Mouse (Mus musculus) midbrain, embryonic 13.5 days (tissue): ENCODE data around the gene Col15a1. TPM values are rescaled to one million over a fixed set of nuclear protein-coding genes. Genes with fewer than 3 reads are reported as not detected.

Experiments used
- ATAC-seq: fragments of 200-750 bp; cut with Nextera tagmentation; 2 replicates; pipeline ENCODE4 v1.8.0; 2017; ENCODE audit warnings: mild to moderate bottlenecking, moderate TSS enrichment, moderate library complexity
- H3K27ac ChIP-seq: fragments of 300-500 bp; sonication (generic); 2 replicates; pipeline ENCODE4 v1.5.1; 2015; ENCODE audit warnings: inconsistent platforms, mild to moderate bottlenecking, moderate library complexity
- H3K27me3 ChIP-seq: fragments of 300-500 bp; sonication (generic); 2 replicates; pipeline ENCODE4 v1.6.1; 2015; ENCODE audit warnings: mild to moderate bottlenecking, inconsistent platforms
- H3K36me3 ChIP-seq: fragments of 300-500 bp; sonication (generic); 2 replicates; pipeline ENCODE4 v1.6.1; 2015; ENCODE audit warnings: mild to moderate bottlenecking, inconsistent platforms
- H3K4me1 ChIP-seq: fragments of 300-500 bp; sonication (generic); replicated peaks from 2 replicates; pipeline ENCODE4 v1.6.1; 2015; ENCODE audit warnings: inconsistent platforms
- H3K4me2 ChIP-seq: fragments of 300-500 bp; sonication (generic); replicated peaks from 2 replicates; pipeline ENCODE4 v1.6.1; 2015; ENCODE audit warnings: moderate library complexity, mild to moderate bottlenecking, inconsistent platforms
- H3K4me3 ChIP-seq: fragments of 300-500 bp; sonication (generic); replicated peaks from 2 replicates; pipeline ENCODE4 v1.5.1; 2015; ENCODE audit warnings: mild to moderate bottlenecking, inconsistent platforms
- H3K9ac ChIP-seq: fragments of 300-500 bp; sonication (generic); replicated peaks from 2 replicates; pipeline ENCODE4 v1.6.1; 2015; ENCODE audit warnings: mild to moderate bottlenecking, inconsistent platforms
- H3K9me3 ChIP-seq: fragments of 300-500 bp; sonication (generic); 2 replicates; pipeline ENCODE4 v1.6.1; 2016; ENCODE audit warnings: mild to moderate bottlenecking, inconsistent platforms
- WGBS: fragments of 180-500 bp; shearing (Covaris S2); methylation state at CpG from one replicate; pipeline ENCODE4 v1.1.7; 2015; 5-methylcytosine and 5-hydroxymethylcytosine counted together
- polyA plus RNA-seq: library from polyadenylated mRNA; unstranded; fragments of >200 nt; fragmentation: Nextera tagmentation; extraction: Ambion mirVana; gene quantifications from 2 replicates; pipeline ENCODE4 v1.2.1, GENCODE M21; 2015

Col15a1 gene
- polyA plus RNA-seq, 1 experiment from 2014 or later, result 1.5 TPM

DNA sequence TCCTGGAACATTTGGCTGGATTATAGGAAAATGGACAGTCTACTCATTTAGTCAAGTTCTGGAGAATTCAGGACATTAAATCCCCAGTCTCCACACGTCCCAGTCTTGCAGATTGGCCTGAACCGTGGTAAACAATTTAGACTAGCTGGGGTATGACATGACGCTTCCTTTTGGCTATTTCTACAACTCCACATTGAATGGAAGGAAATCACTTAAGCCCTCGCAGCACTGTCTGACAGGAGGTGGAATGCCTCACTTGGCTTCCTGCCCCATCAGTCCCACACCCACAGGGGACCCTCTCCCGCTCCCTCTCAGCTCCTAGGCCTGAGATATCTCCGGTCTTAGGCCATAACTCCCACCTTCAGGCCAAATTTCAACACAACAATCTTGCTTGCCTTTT is 2.1 kb upstream of the Col15a1 start:
- Histone ChIP-seq H3K36me3 (no peaks in the 10 kb centered on the region), H3K27me3 (peaks cover 57% of the 10 kb centered on the region), H3K4me2 (no peak overlapping the region), H3K4me1 (peaks cover 6% of the 10 kb centered on the region), H3K4me3 (no peak overlapping the region), H3K9me3 (no peaks in the 10 kb centered on the region), H3K27ac (no peak overlapping the region), H3K9ac (no peak overlapping the region)
- ATAC-seq, result no peak
- 82% methylated on average over 6 of the region's 6 CpGs for WGBS

GRCm38 (mm10) chr4:47208421-47208991 is 545 bp downstream of the Col15a1 start:
- peak overlapping the region; percentile 63 for H3K9ac ChIP-seq
- peak overlapping the region; percentile 68 for H3K4me2 ChIP-seq
- no peaks in the 10 kb centered on the region for H3K9me3 ChIP-seq
- peak overlapping the region; percentile 43 for H3K4me3 ChIP-seq
- H3K27me3 ChIP-seq, result peaks cover 62% of the 10 kb centered on the region
- no peaks in the 10 kb centered on the region for H3K36me3 ChIP-seq
- H3K4me1 ChIP-seq, result peaks cover 6% of the 10 kb centered on the region
- peak; percentile 79 for ATAC-seq
- WGBS, result 2% methylated on average over 40 of the region's 40 CpGs
- no peak overlapping the region for H3K27ac ChIP-seq

DNA sequence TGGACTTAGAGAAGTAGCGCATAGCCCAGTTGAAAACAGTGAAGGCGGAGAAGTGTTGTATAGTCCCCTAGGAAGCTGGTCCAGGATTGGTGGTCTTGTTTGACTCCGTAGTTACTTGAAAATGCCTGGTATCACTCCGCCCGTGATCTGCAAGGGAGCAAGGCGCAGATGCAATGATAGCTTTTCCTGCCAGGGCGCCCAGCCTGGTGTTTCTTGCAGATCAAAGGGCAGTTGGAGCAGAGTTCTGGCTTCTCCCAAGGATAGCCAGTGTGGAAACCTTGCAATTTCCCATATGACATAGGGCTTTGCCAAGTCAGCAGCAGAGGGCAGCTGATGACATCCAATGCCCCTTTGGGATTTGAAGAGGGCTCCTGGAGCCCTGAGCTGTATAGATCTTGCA is 1.5 kb downstream of the Col15a1 start:
- no peak overlapping the region for H3K9ac ChIP-seq
- no peaks in the 10 kb centered on the region for H3K36me3 ChIP-seq
- H3K4me1 ChIP-seq, result peaks cover 6% of the 10 kb centered on the region
- no peak for ATAC-seq
- peaks cover 62% of the 10 kb centered on the region for H3K27me3 ChIP-seq
- H3K27ac ChIP-seq, result no peak overlapping the region
- 85% methylated on average over 7 of the region's 7 CpGs for whole genome bisulfite sequencing
- H3K9me3 ChIP-seq, result no peaks in the 10 kb centered on the region
- H3K4me3 ChIP-seq, result no peak overlapping the region
- no peak overlapping the region for H3K4me2 ChIP-seq

- Histone ChIP-seq H3K4me2 (no peak overlapping the region), H3K9ac (no peak overlapping the region), H3K27ac (no peak overlapping the region), H3K4me1 (no peaks in the 10 kb centered on the region), H3K27me3 (no peaks in the 10 kb centered on the region), H3K4me3 (no peak overlapping the region), H3K36me3 (no peaks in the 10 kb centered on the region), H3K9me3 (no peaks in the 10 kb centered on the region)
- ATAC-seq, result no peak
- WGBS, result 96% methylated on average over 1 of the region's 1 CpGs
These were observed 10.9 kb downstream of the Col15a1 start for GRCm38 (mm10) chr4:47218828-47219227.

GRCm38 (mm10) chr4:47219393-47219792 is 11.4 kb downstream of the Col15a1 start:
- Histone ChIP-seq H3K4me1 (no peaks in the 10 kb centered on the region), H3K27me3 (no peaks in the 10 kb centered on the region), H3K9ac (no peak overlapping the region), H3K36me3 (no peaks in the 10 kb centered on the region), H3K4me3 (no peak overlapping the region), H3K27ac (no peak overlapping the region), H3K9me3 (no peaks in the 10 kb centered on the region), H3K4me2 (no peak overlapping the region)
- 87% methylated on average over 10 of the region's 10 CpGs for WGBS
- ATAC-seq, result no peak

GRCm38 (mm10) chr4:47220544-47220943 is 12.6 kb downstream of the Col15a1 start:
- H3K27ac ChIP-seq, result no peak overlapping the region
- H3K4me3 ChIP-seq, result no peak overlapping the region
- H3K27me3 ChIP-seq, result no peaks in the 10 kb centered on the region
- H3K9me3 ChIP-seq, result no peaks in the 10 kb centered on the region
- WGBS, result 88% methylated on average over 3 of the region's 3 CpGs
- H3K36me3 ChIP-seq, result no peaks in the 10 kb centered on the region
- H3K9ac ChIP-seq, result no peak overlapping the region
- no peak overlapping the region for H3K4me2 ChIP-seq
- no peaks in the 10 kb centered on the region for H3K4me1 ChIP-seq
- no peak for ATAC-seq

DNA sequence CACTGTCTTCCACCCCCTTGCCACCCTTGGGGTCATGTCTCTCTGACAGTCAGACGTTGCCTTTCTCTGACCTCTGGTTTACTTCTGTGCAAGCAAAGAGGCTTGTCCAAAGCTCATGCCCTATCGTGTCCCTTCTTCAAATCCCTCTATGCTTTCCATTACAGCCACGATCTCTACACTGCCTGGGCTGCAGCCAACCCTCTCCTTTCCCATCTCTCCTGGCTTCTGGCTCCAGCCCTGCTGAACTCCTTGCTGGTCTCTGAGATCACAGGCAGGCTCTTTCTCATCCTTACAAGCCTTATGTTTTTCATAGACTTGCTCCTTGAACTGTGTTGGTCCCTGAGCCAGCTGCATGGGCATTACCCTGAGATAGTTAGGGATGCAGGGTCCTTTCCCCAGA is 14.2 kb downstream of the Col15a1 start:
- no peak overlapping the region for H3K4me3 ChIP-seq
- no peak for ATAC-seq
- no peaks in the 10 kb centered on the region for H3K36me3 ChIP-seq
- no peak overlapping the region for H3K4me2 ChIP-seq
- H3K9ac ChIP-seq, result no peak overlapping the region
- H3K27ac ChIP-seq, result no peak overlapping the region
- H3K9me3 ChIP-seq, result no peaks in the 10 kb centered on the region
- 0 out of 2 replicates have a peak, but pooled peaks cover 5% of the 10 kb centered on the region for H3K4me1 ChIP-seq
- H3K27me3 ChIP-seq, result no peaks in the 10 kb centered on the region
- WGBS, result 76% methylated on average over 3 of the region's 3 CpGs

GRCm38 (mm10) chr4:47225920-47226319 is 18.0 kb downstream of the Col15a1 start:
- no peak for ATAC-seq

DNA sequence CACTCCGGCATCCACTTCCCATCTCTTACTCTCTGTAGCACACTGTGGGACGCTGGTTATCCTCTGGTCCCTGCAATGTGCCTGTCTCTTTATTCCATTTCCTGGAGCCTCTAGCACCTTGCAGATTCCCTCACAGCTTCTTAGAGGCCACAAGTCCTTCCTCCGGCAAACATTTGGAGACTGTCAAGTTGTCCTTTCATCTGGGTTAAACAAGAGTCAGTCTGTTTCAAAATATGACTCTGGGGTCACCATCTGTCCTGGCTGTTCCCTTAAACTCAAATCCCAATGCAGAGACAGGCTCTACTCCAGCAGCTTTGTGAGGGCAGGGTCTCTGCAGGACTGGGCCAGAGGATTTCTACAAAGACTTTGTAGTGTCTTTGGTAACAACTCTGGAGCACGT is 19.1 kb downstream of the Col15a1 start:
- 0 out of 2 replicates have a peak, but pooled peaks cover 5% of the 10 kb centered on the region for H3K4me1 ChIP-seq
- WGBS, result 77% methylated on average over 4 of the region's 4 CpGs
- no peak overlapping the region for H3K4me3 ChIP-seq
- H3K36me3 ChIP-seq, result no peaks in the 10 kb centered on the region
- H3K27me3 ChIP-seq, result no peaks in the 10 kb centered on the region
- H3K4me2 ChIP-seq, result no peak overlapping the region
- no peak for ATAC-seq
- no peak overlapping the region for H3K27ac ChIP-seq
- H3K9me3 ChIP-seq, result no peaks in the 10 kb centered on the region
- H3K9ac ChIP-seq, result no peak overlapping the region

More at GRCm38 (mm10) chr4:47225920-47226319, 18.0 kb downstream of the Col15a1 start:
- H3K9me3 ChIP-seq, result no peaks in the 10 kb centered on the region
- no peak overlapping the region for H3K4me3 ChIP-seq
- H3K4me1 ChIP-seq, result 0 out of 2 replicates have a peak, but pooled peaks cover 5% of the 10 kb centered on the region
- H3K4me2 ChIP-seq, result no peak overlapping the region
- H3K27ac ChIP-seq, result no peak overlapping the region
- 66% methylated on average over 6 of the region's 6 CpGs for WGBS
- H3K27me3 ChIP-seq, result no peaks in the 10 kb centered on the region
- H3K36me3 ChIP-seq, result no peaks in the 10 kb centered on the region
- no peak overlapping the region for H3K9ac ChIP-seq

- no peaks in the 10 kb centered on the region for H3K9me3 ChIP-seq
- 76% methylated on average over 6 of the region's 6 CpGs for WGBS
- no peaks in the 10 kb centered on the region for H3K36me3 ChIP-seq
- H3K4me1 ChIP-seq, result 0 out of 2 replicates have a peak, but pooled peaks cover 5% of the 10 kb centered on the region
- H3K27me3 ChIP-seq, result no peaks in the 10 kb centered on the region
- no peak for ATAC-seq
- H3K27ac ChIP-seq, result no peak overlapping the region
- no peak overlapping the region for H3K4me2 ChIP-seq
- H3K9ac ChIP-seq, result no peak overlapping the region
- H3K4me3 ChIP-seq, result no peak overlapping the region
These were observed 19.8 kb downstream of the Col15a1 start for GRCm38 (mm10) chr4:47227756-47228155.

DNA sequence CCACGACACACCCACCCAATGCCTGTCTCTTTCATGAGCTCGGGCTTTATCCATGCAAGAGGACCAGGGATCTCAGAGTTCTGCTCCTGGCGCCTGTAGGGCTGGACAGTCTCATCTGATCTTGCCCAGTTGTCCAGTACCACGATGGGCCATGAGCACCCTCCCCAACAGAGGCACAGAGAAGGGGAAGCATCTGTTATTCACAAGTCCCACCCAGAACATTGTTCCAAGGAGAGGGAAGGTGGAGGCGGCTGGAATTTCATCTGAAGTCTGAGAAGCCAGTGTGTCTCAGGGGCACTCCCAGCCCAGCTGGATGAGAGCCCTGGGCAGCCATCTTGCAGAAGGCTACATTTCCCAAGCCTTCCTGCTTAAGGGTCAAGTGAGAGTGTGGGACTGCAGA is 21.0 kb downstream of the Col15a1 start:
- H3K4me3 ChIP-seq, result no peak overlapping the region
- no peaks in the 10 kb centered on the region for H3K9me3 ChIP-seq
- H3K36me3 ChIP-seq, result no peaks in the 10 kb centered on the region
- ATAC-seq, result no peak
- no peaks in the 10 kb centered on the region for H3K27me3 ChIP-seq
- no peak overlapping the region for H3K9ac ChIP-seq
- WGBS, result 81% methylated on average over 5 of the region's 5 CpGs
- no peak overlapping the region for H3K27ac ChIP-seq
- 0 out of 2 replicates have a peak, but pooled peaks cover 5% of the 10 kb centered on the region for H3K4me1 ChIP-seq
- H3K4me2 ChIP-seq, result no peak overlapping the region

GRCm38 (mm10) chr4:47230498-47230897 is 22.5 kb downstream of the Col15a1 start:
- ATAC-seq, result no peak
- WGBS, result 91% methylated on average over 7 of the region's 7 CpGs
- peaks cover 13% of the 10 kb centered on the region for H3K4me1 ChIP-seq

GRCm38 (mm10) chr4:47231322-47231721 is 23.4 kb downstream of the Col15a1 start:
- Histone ChIP-seq H3K4me2 (no peak overlapping the region), H3K4me3 (no peak overlapping the region), H3K4me1 (peaks cover 9% of the 10 kb centered on the region), H3K9me3 (no peaks in the 10 kb centered on the region), H3K27ac (no peak overlapping the region), H3K36me3 (no peaks in the 10 kb centered on the region), H3K9ac (no peak overlapping the region), H3K27me3 (no peaks in the 10 kb centered on the region)
- WGBS, result 84% methylated on average over 6 of the region's 6 CpGs
- ATAC-seq, result no peak

More at GRCm38 (mm10) chr4:47230498-47230897, 22.5 kb downstream of the Col15a1 start:
- Histone ChIP-seq H3K27me3 (no peaks in the 10 kb centered on the region), H3K36me3 (no peaks in the 10 kb centered on the region), H3K27ac (no peak overlapping the region), H3K4me3 (no peak overlapping the region), H3K9ac (no peak overlapping the region), H3K4me2 (no peak overlapping the region), H3K9me3 (no peaks in the 10 kb centered on the region)
